Mouse (Mus musculus) induced T-regulatory cell, adult 2 months (primary cell): ENCODE measurements around the gene Best1.
A peak's percentile ranks its signal among the peaks of the same experiment; 100 is the strongest.

ENCODE experiments used
- DNase-seq: peaks from one replicate; pipeline ENCODE4 v3.0.0-alpha.2; 2012; ENCODE audit warnings: low read depth

Gene Best1

DNA sequence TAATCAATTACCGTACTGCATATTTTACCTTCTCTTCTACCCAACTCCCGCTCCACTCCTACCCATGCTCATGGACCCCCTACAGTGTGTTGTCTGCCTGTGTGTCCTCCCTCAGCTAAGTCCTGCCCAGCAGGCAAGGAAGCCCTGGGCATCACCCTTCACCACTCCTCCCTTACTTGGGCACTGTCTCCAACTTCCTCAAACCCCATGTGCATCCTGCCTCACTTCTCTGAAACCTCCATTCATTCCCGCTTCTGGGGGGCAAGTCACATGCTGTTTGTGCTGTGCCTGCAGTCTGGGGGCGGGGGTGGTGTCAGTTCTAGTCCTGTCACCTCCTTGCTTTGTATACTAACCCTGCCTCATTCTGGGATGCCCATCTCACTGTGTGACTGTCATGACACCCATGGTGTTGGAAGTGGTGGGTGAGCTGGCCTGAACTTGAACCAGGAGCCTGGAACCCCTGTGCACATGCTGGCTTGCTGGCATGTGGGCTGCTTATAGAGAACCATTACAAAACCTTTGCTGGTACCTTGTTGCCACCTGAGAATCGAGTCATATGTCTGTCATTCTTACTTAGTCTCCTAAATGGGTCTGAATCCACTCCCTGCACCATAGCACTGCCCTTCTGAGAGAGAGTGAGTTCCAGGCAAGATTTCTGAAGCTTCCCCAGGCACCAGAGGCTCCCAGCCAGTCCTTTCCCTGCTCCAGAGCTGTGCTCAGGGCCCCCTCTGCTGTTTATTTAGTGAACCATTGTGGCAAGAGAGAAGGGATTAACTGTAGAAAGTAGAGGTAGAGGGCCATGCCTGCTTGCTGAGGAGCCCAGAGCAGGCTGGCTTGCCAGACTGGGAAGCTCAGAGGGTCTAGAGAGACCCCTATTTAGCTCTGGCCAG, 21.2 kb upstream of the Best1 start:
- DNase-seq, result no peak

DNA sequence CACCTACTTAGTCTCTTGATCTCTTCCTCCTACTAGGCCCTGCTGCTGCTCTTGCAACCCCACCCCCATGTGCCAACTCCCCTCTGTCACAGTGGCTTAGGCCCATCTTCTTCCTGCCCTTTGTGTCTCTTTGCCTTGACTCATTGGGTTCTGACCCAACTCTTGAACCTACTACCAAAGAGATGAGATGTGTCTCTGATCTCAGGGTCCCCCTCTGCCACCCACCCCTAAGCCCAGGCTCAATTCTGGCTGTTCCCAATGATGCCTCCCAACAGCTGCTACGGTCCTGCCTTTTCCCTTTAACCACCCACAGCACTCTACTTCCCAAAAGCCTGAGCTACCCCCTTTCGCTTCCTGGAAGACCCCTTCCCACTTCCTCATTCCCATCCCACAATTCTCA, 20.5 kb upstream of the Best1 start:
- DNase-seq, result no peak

DNA sequence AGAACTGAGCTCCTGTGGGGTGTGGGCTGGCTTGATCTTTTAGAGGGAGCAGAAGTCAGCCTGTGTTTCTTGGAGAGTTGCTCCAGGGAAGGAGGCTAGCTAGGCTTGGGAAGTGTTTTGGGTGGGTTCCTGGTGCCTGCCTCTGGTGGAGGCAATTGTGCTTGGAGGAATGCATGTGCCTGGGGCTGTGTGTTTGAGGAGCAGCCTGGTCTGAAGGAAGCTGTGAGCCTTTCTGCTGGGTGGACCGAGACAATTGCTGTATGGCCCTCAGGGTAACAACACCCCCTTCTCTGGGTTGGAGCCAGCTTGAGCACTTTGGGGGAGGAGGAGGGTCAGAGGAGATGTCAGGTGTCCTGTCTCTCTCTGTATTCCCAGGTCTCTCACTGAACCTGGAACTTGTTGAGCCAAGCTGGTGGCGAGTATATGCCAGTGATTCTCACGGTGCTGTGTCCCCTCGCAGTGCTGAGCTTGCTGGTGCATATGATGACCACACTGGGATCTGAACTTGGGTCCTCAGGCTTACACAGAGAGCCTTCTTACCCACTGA, 17.9 kb upstream of the Best1 start:
- DNase-seq, result no peak

DNA sequence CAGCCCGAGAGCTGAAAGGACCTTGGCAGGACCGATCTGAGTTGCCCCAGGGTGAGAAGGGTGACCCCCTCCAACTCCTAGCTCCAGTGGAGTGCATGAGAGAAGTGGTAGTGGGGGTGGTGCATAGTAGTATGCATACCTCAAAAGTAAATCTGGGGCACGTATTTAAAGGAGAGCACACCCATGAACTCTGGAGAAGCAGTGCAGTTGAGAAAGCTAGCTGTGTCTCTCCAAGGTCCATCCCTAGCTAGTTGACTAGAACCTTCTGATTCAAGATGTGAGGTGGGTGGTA, 17.0 kb upstream of the Best1 start:
- DNase-seq, result no peak

DNA sequence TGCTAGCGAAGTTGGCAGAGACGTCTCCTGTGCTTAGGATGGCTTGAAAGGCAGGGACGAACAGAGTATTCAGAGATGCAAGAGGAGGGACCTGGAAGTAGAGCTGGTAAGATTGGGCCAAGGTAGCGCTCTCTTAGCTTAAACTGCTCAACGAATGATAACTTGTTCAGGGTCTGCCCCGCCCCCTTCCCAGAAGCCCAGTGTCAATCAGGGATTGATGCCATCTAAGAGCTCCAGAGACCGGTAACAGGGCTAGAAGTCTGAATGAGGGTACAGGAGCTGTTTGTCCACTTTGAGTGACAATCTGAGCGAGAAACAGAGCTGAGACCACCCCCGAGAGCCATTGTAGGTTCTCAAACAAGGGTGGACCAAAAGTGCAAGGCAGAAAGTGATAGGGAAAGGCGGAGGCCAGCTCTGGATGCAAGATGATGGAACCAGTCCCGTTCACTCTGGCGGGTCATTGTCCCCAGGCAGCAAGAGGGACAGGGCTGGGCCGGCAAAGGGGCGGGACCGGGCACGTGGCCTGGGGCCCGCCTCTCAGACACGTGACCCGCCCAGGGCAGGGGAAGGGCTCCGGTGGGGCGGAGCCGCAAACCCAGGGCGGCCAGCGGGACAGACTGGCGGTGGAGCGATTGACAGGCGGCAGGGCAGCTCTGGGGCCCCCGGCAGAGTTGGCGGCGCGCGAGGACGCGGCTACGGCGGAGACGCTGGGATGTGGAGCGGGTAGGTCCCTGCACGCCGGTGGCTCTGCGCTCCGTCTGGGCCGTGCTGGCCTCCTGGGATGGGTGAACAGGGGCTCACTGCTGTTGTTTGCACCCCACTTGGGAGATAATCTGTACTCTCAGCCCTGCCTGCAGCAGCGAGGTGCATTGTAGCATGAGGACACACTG, 16.4 kb upstream of the Best1 start:
- peak; percentile 58 for DNase-seq

DNA sequence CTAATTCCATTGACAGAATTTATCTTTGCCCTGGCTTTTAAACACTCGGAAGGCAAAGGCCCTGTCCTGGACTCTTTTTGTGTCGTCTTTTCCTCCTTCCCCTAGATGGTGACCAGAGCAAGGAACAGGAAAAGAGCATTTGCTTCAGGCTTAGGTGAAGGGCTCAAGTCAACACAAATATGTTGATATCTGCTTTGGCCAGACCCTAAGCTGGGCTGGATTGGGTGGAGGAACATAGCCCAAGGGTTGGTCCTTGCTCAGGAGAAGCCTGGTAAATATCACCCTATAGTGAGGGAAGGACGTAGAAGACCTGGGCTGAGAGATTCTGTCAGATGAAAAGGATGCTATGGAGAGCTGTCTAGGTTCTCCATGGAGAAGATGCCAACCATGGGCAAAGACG, 14.7 kb upstream of the Best1 start:
- DNase-seq, result no peak

DNA sequence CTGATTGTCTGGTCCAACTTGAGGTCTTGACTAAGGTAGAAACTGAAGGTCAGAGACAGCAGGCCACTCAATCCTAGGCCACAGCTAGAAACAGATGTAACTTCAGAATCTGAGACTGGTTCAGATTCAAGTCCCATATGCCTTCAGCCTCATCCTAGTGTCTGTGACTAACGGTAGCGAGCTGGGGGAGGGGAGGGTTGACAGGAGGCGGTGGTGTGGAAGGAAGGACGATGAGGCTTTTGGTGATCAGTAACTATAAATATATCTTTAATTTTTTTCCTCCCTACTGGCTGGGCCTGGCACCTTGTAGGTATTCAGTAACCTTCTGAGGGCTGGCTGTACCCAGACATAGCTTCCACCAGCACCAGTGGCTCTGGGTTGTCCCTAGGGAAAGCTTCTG, 14.0 kb upstream of the Best1 start:
- no peak for DNase-seq

DNA sequence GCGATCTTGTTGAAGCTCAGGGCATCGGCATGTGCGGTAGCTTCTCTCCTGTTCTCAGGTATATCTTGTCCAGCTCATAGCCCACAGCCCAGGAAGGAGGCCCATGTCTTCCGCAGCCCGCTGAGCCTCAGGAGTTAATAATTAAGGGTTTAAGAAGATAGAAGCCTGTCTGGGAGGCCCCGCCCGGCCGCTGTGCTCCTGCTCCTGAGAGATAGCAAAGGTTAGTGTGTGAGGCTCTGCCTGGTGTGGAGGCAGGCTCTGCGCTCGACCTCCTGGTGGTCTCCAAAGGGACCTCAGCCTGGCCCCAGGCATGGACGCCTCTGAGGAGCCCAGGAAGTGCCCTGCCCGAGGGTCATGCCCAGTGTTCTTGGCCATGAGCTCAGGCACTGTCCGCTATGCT, 13.4 kb upstream of the Best1 start:
- no peak for DNase-seq

DNA sequence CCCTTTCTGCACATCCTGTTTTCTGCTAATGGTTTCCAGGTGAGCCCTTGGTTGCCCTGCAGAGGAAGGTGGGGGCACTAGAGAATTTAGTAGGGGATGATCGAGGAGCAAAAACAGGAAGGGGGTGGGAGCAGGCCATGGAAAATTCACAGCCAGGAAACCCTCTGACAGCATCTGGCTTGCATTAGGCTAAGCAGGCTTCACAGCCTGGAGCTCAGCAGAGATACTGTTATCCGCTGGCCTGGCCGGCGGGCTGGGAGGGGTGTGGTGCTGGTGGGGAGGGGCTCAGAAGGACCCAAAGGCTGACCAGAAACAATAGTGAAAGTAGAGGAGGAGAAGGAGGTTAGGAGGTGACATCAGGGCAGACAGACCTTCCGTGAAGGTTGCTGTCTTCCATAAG, 12.5 kb upstream of the Best1 start:
- DNase-seq, result no peak

DNA sequence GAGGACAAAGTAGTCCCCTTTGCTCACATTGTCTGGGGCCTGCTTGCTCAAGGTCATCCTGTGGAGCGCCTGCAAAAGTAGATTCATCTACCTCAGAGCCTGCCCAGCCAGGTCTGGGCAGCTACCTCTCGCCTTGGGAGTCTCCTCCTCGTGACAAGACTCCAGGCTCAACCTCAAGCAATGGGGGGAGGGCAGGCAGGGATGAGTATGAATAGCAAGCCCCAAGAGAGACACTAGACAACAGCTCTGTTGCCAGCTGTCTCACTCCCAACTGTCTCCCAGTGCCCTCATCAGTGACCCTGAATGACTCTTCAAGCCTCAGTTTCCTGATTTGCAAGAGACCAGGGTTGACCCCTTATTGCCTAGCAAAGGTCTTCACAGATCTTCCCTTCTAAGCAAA, 11.9 kb upstream of the Best1 start:
- DNase-seq, result no peak

DNA sequence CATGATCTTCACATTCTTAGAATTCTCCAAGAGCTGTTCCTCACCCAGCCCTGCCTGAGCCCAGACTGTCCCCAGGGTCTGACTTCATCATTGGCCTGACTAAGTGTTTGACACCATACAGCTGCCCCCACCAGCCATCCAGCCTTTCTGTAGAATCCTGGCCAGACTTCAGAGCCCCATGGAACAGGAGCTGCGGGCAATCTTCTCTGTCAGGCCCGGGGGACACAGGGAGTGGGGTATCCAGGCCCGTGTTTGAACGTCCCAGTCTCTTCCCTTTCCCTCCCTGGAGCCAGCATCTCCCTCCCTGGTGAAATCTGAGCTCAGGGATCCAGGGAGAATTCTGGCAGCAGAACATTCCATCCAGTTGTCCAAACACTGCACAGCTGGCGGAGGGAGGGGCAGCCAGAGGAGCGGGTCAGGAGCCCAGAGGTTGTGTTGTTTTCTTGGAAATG, 11.4 kb upstream of the Best1 start:
- no peak for DNase-seq

DNA sequence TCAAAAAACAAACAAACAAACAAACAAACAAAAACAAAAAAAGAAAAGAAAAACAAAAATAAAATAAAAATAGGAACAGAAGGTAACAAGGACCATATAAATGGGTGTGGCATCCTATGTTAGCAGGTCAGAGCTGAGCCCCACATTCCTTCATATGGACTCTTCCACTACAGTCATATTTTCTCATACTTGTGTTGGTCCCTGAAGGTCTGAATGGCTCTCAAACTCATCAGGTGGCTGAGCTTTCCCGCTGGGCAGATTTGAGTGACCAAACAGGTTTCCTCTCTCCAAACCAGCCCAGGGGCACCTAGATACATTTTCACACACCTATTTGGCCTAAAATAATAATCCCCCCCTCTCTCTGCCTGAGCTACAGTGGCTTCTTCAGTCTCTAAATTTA, 10.0 kb upstream of the Best1 start:
- no peak for DNase-seq

DNA sequence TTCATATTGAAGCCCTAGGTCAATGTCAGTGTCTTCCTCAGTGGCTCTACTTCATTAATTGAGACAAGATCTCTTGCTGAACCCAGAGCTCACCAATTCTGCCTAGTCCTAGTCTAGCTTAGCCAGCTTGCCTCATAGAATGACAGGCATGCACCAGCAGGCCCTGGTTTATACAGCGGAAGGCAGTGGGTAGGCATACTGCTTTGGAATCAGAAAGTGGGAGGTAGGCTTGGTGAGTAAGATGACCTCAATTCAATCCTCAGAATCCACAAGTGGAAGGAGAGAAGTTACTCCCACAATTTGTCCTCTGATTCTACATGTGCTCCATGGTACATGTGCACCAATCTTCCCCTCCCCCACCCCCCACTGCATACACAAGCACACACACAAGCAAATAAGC, 2.3 kb upstream of the Best1 start:
- DNase-seq, result no peak

DNA sequence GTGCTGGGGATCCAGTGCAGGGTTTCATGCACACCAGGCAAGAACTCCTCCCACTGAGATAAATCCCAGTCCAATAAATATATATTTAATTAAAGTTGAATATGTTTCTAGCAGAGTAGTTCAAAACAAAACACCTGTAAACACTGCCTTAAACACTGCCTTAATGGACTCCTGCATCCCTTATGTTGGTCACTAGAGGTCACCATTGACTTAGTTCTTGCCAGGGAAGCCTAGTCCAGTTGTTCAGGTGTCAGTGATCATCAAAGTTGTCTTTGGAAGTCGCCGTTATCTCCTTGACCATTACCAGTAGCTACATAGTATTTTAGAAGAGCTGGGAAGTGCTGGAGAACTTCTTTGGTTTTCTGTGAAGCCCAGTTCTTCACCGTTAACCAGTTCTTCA, 1.1 kb downstream of the Best1 start:
- DNase-seq, result peak; percentile 54

DNA sequence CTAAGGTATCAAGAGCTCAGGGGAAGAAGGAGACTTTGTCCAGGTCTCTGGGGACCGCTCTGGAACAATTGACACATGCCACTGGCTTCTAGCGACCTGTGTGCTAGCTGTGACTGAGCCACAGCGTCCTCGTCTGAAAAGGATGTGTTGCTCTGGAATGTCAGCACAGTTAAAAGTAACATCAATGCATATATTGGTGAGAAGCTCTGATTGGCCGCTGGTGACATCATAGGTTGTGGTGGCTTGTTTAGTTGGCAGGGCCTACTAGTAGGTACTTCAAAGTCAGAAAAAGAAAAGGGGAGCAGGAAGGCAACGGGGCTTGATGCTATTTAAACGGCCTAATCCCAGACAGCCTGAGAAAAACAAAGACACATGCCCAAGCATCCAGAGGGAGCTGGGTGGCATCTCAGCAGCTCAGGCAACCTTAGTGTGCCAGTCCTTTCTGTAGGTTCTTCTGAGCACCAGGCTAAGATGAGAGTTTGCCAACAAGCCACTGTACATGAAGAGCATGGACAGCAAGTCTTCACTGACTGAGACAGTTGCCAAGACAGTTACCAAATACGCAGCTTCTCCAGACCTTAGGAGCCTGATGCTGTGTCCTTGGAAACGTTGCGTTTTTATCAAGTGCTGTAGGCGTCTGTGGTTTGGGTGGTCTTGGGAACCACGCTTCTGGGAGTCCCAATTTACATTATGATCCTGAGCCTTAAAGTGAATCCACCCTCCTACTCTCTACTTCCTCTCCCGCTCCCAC, 2.5 kb downstream of the Best1 start:
- no peak for DNase-seq

DNA sequence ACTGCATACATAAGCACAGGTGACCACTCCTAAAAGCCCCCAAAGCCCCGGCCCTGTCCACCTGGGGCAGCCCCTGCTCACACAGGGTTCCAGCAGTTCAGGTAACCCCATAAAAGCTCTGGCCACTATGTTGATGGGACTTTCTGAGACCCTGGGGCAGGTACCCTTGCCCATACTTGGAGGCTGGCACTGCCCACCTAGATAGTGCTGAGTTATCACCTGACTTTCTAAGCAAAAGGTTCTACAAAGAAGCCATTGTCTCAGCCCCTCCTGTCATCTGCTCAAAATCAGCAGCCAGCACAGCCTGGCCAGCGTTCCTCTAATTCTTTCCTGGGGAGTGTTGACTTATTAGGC, 3.4 kb downstream of the Best1 start:
- no peak for DNase-seq

DNA sequence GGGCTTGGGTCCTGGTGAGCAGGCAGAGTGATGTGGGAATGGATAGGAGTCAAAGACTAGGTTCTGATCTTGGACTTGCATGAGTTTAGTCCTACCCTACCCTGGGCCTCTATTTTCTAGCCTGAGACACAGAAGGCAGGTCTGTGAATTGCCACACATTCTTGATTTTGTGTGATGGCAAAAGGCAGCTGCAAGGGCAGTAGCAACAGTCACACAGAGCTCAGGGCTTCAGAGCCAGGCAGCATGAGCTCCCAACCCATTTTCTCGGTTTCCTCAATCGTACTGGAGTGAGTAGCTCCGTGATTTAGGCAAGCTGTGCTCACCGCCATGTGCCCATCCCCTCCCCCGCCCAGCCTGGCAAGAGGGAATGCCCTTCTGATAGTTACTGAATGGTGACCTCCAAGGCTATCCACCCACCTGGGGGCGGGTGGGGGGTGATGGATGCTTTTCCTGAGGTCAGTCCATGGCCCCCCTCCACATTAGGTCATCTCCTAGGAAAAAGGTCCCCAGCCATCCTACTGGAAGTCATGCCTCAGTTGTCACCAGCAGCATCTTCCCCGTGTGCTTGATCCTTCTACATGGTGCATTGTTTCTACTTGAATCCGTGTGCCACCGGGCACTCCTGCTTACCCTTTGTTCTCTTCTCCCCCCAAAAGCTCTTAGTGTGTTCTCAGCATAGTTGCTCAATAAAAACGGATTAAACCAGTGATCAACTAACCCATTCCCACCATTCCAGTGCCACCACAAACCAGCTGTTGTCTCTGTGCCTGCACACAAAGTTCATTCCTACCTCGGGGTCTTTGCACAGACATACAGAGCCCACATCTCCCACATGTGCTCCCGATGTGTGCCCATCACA, 4.0 kb downstream of the Best1 start:
- no peak for DNase-seq

DNA sequence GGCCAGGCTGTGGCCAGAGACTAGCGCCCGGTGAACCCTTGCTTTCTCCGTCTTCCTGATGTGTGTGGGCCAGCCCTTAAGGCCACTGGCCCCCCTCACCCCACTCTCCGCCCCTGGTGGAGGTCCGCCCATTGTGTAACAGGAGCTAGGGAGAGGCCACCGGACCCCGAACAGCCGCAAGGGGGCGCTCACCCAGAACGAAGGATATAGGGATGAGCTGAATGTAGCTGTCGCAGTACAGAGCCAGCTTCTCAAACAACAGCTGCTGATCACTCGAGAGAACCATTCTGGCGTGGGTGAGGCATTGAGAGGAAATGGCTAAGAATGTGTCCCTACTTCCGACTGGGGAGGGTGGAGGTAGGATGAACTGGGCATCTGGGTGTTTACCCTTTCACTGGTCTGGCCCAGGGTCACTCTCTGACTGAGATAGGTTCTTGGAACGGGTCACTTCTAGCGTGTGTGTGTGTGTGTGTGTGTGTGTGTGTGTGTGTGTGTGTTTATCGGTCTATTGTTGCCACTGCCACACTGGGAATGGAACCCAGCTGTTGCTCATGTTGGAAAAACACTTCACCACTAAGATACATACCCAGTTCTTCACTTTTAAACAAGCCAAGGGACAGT, 8.3 kb downstream of the Best1 start:
- DNase-seq, result peak; percentile 87

DNA sequence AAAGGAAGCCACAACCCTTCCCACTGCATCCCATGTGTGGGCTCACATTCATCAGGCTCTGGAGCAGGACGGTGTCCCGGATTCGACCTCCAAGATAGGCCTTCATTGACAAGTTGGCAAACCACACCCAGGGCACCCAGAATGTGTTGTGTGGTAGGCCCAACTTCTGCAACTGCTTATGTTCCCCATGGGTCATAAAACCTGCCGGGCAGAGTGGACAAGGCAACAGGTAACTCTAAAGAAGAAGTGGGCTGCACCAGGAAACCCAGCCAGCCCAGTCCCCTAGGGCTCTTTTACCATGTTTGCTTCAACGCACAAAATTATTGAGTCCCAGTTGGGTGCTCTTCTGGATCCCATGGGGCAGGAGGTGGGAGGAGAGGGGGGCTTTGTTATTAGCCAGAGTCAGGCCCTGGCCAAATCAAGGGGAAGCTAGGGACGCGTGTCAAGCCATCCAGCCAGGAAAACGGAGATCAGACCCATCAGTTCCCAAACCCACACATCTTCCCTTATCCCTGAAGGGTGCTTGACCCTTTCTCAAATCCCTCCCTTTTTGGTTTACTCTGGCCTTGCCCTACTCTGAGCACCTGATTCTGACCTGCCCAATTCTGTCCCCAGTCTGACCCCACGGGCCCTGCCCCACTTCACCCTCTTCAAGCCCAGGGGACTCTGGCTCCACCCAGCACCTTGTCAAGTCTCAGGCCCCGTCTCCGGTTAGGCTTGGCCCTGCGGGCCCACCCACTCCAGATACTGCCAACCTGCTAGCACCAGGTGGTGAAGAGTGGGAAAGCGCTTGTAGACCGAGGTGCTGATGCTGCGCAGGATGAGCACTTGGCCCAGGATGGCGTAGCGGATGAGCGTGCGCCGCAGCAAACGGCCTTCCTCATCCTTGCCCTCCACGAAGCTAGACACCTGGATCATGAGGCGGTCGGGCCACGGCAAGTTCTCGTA, 9.1 kb downstream of the Best1 start:
- no peak for DNase-seq

DNA sequence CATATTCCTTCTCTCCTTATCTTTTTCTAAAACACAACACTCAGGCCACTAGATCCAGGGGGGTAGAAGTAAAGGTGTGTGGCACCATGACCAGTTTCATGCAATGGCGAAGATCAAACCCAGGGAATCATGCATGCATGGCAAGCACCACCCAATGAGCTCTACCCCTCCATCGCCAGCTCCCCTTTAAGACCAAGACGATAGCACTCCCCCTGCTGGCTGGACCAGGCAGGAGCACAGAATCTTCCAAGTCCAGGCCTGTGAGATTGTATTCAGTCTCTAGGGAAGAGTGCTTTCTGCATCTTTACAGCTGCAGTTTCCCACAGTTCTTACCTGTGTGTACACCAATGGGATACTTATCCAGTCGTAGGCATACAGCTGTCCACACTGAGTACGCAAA, 10.1 kb downstream of the Best1 start:
- DNase-seq, result peak; percentile 90
